Mouse (Mus musculus): Measurements from ENCODE around the gene Dpp6. TPM values are rescaled to one million over a fixed set of nuclear protein-coding genes. Genes with fewer than 3 reads are reported as not detected.

The Dpp6 gene
- polyA plus RNA-seq, 1 experiment from 2014 or later, result 10.0 TPM

DNA sequence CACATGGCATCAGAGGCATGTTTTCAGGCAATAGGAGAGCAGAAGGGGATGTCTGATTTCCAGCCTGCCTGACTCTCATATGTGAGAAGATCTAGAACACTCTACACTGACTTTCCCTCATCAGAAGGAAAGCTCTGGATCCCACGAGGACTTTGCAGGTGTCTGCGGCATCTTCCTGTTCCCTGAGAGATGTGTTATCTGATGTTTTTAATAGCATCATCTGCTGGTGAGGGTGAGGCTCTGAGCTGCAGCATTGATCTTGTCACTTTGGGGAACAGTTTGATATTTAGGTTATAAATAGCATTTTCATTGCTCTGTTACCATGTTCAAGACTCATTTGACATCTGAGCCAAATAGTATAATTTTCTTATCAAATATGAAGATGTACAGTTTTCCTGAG lies 388.8 kb downstream of the Dpp6 start:
- H3K27me3 ChIP-seq (ENCODE audit: control insufficient read depth, insufficient read depth, low read length), result no peaks in the 10 kb centered on the region
- H3K4me2 ChIP-seq (ENCODE audit: low read depth), result no peak overlapping the region
- no peak overlapping the region for H3K9ac ChIP-seq (ENCODE audit: low read length)
- no peaks in the 10 kb centered on the region for H3K36me3 ChIP-seq (ENCODE audit: control insufficient read depth, insufficient read depth, low read length)
- ATAC-seq (ENCODE audit: insufficient read depth, low FRiP score, low TSS enrichment) (no peak), DNase-seq (ENCODE audit: low spot score) (no peak)
- WGBS, result 87% methylated on average over 2 of the region's 2 CpGs
- no peak overlapping the region for H3K27ac ChIP-seq (ENCODE audit: low read depth, low read length)
- H3K4me1 ChIP-seq (ENCODE audit: control insufficient read depth, insufficient read depth, low read length), result no peaks in the 10 kb centered on the region
- no peaks in the 10 kb centered on the region for H3K9me3 ChIP-seq (ENCODE audit: control insufficient read depth, low read length)
- H3K4me3 ChIP-seq (ENCODE audit: low read depth, low read length), result no peak overlapping the region

DNA sequence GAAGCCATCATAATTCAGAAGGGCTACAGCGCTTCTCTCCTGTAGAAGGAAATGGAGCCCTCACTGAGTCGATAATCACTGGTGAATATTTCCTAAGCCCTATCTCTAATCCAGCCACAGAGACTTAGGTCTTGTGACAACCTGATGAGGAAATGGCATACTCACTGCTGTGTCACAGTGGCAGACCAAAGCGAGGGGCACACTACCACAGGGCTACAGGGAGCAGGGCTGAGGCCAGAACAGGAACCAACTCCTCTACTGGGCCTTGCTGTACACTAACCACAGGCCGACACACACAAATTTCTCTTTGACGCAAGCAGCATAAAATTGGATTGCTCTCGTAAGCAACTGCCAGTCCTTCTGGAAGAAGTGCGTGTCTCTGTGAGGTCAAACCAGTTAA lies 389.2 kb downstream of the Dpp6 start:
- Histone ChIP-seq H3K9me3 (ENCODE audit: control insufficient read depth, low read length) (no peaks in the 10 kb centered on the region), H3K27ac (ENCODE audit: low read depth, low read length) (no peak overlapping the region), H3K36me3 (ENCODE audit: control insufficient read depth, insufficient read depth, low read length) (no peaks in the 10 kb centered on the region), H3K4me2 (ENCODE audit: low read depth) (no peak overlapping the region), H3K9ac (ENCODE audit: low read length) (no peak overlapping the region), H3K4me3 (ENCODE audit: low read depth, low read length) (no peak overlapping the region), H3K27me3 (ENCODE audit: control insufficient read depth, insufficient read depth, low read length) (no peaks in the 10 kb centered on the region), H3K4me1 (ENCODE audit: control insufficient read depth, insufficient read depth, low read length) (no peaks in the 10 kb centered on the region)
- ATAC-seq (ENCODE audit: insufficient read depth, low FRiP score, low TSS enrichment), result no peak
- DNase-seq (ENCODE audit: low spot score), result no peak
- WGBS, result 89% methylated on average over 7 of the region's 7 CpGs

GRCm38 (mm10) chr5:27220116-27220515 lies 403.1 kb downstream of the Dpp6 start:
- WGBS, result 83% methylated on average over 2 of the region's 2 CpGs
- Histone ChIP-seq H3K4me1 (ENCODE audit: control insufficient read depth, insufficient read depth, low read length) (no peaks in the 10 kb centered on the region), H3K9ac (ENCODE audit: low read length) (no peak overlapping the region), H3K4me2 (ENCODE audit: low read depth) (no peak overlapping the region), H3K27ac (ENCODE audit: low read depth, low read length) (no peak overlapping the region), H3K9me3 (ENCODE audit: control insufficient read depth, low read length) (no peaks in the 10 kb centered on the region), H3K27me3 (ENCODE audit: control insufficient read depth, insufficient read depth, low read length) (no peaks in the 10 kb centered on the region), H3K36me3 (ENCODE audit: control insufficient read depth, insufficient read depth, low read length) (no peaks in the 10 kb centered on the region), H3K4me3 (ENCODE audit: low read depth, low read length) (no peak overlapping the region)
- ATAC-seq (ENCODE audit: insufficient read depth, low FRiP score, low TSS enrichment) (no peak), DNase-seq (ENCODE audit: low spot score) (no peak)

- ATAC-seq (ENCODE audit: insufficient read depth, low FRiP score, low TSS enrichment) (no peak), DNase-seq (ENCODE audit: low spot score) (no peak)
- no peaks in the 10 kb centered on the region for H3K27me3 ChIP-seq (ENCODE audit: control insufficient read depth, insufficient read depth, low read length)
- 91% methylated on average over 3 of the region's 3 CpGs for WGBS
- H3K36me3 ChIP-seq (ENCODE audit: control insufficient read depth, insufficient read depth, low read length), result no peaks in the 10 kb centered on the region
- H3K9ac ChIP-seq (ENCODE audit: low read length), result no peak overlapping the region
- H3K27ac ChIP-seq (ENCODE audit: low read depth, low read length), result no peak overlapping the region
- H3K4me3 ChIP-seq (ENCODE audit: low read depth, low read length), result no peak overlapping the region
- H3K4me1 ChIP-seq (ENCODE audit: control insufficient read depth, insufficient read depth, low read length), result no peaks in the 10 kb centered on the region
- no peak overlapping the region for H3K4me2 ChIP-seq (ENCODE audit: low read depth)
- H3K9me3 ChIP-seq (ENCODE audit: control insufficient read depth, low read length), result no peaks in the 10 kb centered on the region
These were observed 425.1 kb downstream of the Dpp6 start for GRCm38 (mm10) chr5:27242078-27242477.

- Histone ChIP-seq H3K27me3 (ENCODE audit: control insufficient read depth, insufficient read depth, low read length) (no peaks in the 10 kb centered on the region), H3K9ac (ENCODE audit: low read length) (no peak overlapping the region), H3K27ac (ENCODE audit: low read depth, low read length) (no peak overlapping the region), H3K4me3 (ENCODE audit: low read depth, low read length) (no peak overlapping the region), H3K9me3 (ENCODE audit: control insufficient read depth, low read length) (no peaks in the 10 kb centered on the region), H3K4me2 (ENCODE audit: low read depth) (no peak overlapping the region), H3K4me1 (ENCODE audit: control insufficient read depth, insufficient read depth, low read length) (no peaks in the 10 kb centered on the region), H3K36me3 (ENCODE audit: control insufficient read depth, insufficient read depth, low read length) (no peaks in the 10 kb centered on the region)
- ATAC-seq (ENCODE audit: insufficient read depth, low FRiP score, low TSS enrichment), result no peak
- WGBS, result 100% methylated on average over 1 of the region's 1 CpGs
- no peak for DNase-seq (ENCODE audit: low spot score)
These were observed 426.2 kb downstream of the Dpp6 start for GRCm38 (mm10) chr5:27243226-27243625.

- no peaks in the 10 kb centered on the region for H3K9me3 ChIP-seq (ENCODE audit: control insufficient read depth, low read length)
- 92% methylated on average over 3 of the region's 3 CpGs for WGBS
- H3K9ac ChIP-seq (ENCODE audit: low read length), result no peak overlapping the region
- H3K4me3 ChIP-seq (ENCODE audit: low read depth, low read length), result no peak overlapping the region
- no peak for ATAC-seq (ENCODE audit: insufficient read depth, low FRiP score, low TSS enrichment)
- no peak overlapping the region for H3K27ac ChIP-seq (ENCODE audit: low read depth, low read length)
- H3K36me3 ChIP-seq (ENCODE audit: control insufficient read depth, insufficient read depth, low read length), result no peaks in the 10 kb centered on the region
- no peaks in the 10 kb centered on the region for H3K27me3 ChIP-seq (ENCODE audit: control insufficient read depth, insufficient read depth, low read length)
- H3K4me1 ChIP-seq (ENCODE audit: control insufficient read depth, insufficient read depth, low read length), result no peaks in the 10 kb centered on the region
- no peak overlapping the region for H3K4me2 ChIP-seq (ENCODE audit: low read depth)
- DNase-seq (ENCODE audit: low spot score), result no peak
These were observed 430.8 kb downstream of the Dpp6 start for GRCm38 (mm10) chr5:27247793-27248192.

DNA sequence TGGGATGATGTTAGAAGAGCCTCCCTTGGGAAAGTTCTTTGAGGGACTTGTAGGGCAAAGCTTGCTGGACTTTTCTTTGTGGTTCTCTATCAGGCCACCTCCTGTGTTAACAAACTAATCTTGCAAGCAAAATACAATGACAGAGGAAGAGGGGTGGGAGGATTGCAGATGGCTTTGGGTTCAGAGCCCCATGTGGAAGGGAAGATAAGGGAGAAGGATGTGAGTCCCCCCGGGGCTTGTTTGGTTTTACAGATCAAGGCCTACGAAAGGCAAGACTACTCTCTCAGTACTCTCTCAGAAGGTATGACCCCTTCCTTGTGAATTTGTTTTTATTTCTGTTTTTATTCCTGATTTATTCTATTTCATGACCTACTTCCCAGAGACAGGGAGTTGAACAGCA lies 431.7 kb downstream of the Dpp6 start:
- WGBS, result 92% methylated on average over 2 of the region's 2 CpGs
- Histone ChIP-seq H3K9me3 (ENCODE audit: control insufficient read depth, low read length) (no peaks in the 10 kb centered on the region), H3K9ac (ENCODE audit: low read length) (no peak overlapping the region), H3K27ac (ENCODE audit: low read depth, low read length) (no peak overlapping the region), H3K36me3 (ENCODE audit: control insufficient read depth, insufficient read depth, low read length) (no peaks in the 10 kb centered on the region), H3K4me3 (ENCODE audit: low read depth, low read length) (no peak overlapping the region), H3K27me3 (ENCODE audit: control insufficient read depth, insufficient read depth, low read length) (no peaks in the 10 kb centered on the region), H3K4me1 (ENCODE audit: control insufficient read depth, insufficient read depth, low read length) (no peaks in the 10 kb centered on the region), H3K4me2 (ENCODE audit: low read depth) (no peak overlapping the region)
- no peak for DNase-seq (ENCODE audit: low spot score)
- ATAC-seq (ENCODE audit: insufficient read depth, low FRiP score, low TSS enrichment), result no peak

DNA sequence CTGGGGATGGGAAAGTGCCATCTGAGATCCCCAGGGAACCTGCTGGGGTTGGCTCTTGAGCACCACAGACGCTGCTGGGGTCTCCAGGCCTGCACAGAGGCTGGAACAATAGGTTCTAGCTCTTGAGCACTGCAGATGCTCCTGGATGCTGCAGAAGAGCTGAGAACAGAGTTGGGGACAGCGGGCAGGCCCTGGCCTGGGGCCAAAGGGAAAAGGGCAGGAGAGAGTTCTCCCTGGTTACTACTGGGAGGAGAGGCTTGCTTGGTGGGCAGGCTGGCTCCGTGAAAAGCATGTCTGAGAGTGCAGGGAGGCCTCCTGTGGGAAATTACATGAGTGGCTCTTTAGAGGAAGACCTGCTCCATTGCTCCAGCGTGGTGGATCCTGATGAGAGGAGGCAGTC lies 432.9 kb downstream of the Dpp6 start:
- ATAC-seq (ENCODE audit: insufficient read depth, low FRiP score, low TSS enrichment) (no peak), DNase-seq (ENCODE audit: low spot score) (no peak)
- Histone ChIP-seq H3K9me3 (ENCODE audit: control insufficient read depth, low read length) (no peaks in the 10 kb centered on the region), H3K36me3 (ENCODE audit: control insufficient read depth, insufficient read depth, low read length) (no peaks in the 10 kb centered on the region), H3K9ac (ENCODE audit: low read length) (no peak overlapping the region), H3K27me3 (ENCODE audit: control insufficient read depth, insufficient read depth, low read length) (no peaks in the 10 kb centered on the region), H3K4me1 (ENCODE audit: control insufficient read depth, insufficient read depth, low read length) (no peaks in the 10 kb centered on the region), H3K4me2 (ENCODE audit: low read depth) (no peak overlapping the region), H3K4me3 (ENCODE audit: low read depth, low read length) (no peak overlapping the region), H3K27ac (ENCODE audit: low read depth, low read length) (no peak overlapping the region)
- 75% methylated on average over 4 of the region's 4 CpGs for WGBS

GRCm38 (mm10) chr5:27250906-27251305 lies 433.9 kb downstream of the Dpp6 start:
- Histone ChIP-seq H3K9me3 (ENCODE audit: control insufficient read depth, low read length) (no peaks in the 10 kb centered on the region), H3K4me2 (ENCODE audit: low read depth) (no peak overlapping the region), H3K36me3 (ENCODE audit: control insufficient read depth, insufficient read depth, low read length) (no peaks in the 10 kb centered on the region), H3K27ac (ENCODE audit: low read depth, low read length) (no peak overlapping the region), H3K4me3 (ENCODE audit: low read depth, low read length) (no peak overlapping the region), H3K9ac (ENCODE audit: low read length) (no peak overlapping the region), H3K27me3 (ENCODE audit: control insufficient read depth, insufficient read depth, low read length) (no peaks in the 10 kb centered on the region), H3K4me1 (ENCODE audit: control insufficient read depth, insufficient read depth, low read length) (no peaks in the 10 kb centered on the region)
- WGBS, result 93% methylated on average over 3 of the region's 3 CpGs
- no peak for DNase-seq (ENCODE audit: low spot score)
- no peak for ATAC-seq (ENCODE audit: insufficient read depth, low FRiP score, low TSS enrichment)
